In genomic region chr5:75869535-75869934, GRCm38 (mm10) we compare ENCODE assay signal across 27 mouse cellular contexts.
DNase-seq lines count a peak whose midpoint lies in the region; ATAC-seq and TF ChIP-seq lines count a peak whose summit lies in the region.
"Had no signal": no experiment of that assay in that cellular context is flagged by ENCODE, and none has a peak within 500 bp of the region (broad histone marks: within the 10 kb centered on the region; RNA-seq: fewer than 3 reads in every experiment).

No protein-coding gene starts in this region.

- peaks cover 12% of the 10 kb centered on the region; the same call in 1 of the 2 replicates for H3K9me3 ChIP-seq in forebrain, embryonic 10.5 days
- H3K9me3 ChIP-seq in forebrain, embryonic 16.5 days (ENCODE audit: control insufficient read depth, low read length): no peaks in the 10 kb centered on the region
- no peaks in the 10 kb centered on the region for H3K9me3 ChIP-seq in hindbrain, postnatal 0 days (ENCODE audit: low read length)
- no peaks in the 10 kb centered on the region for H3K9me3 ChIP-seq in hindbrain, embryonic 11.5 days (ENCODE audit: control insufficient read depth, low read length)
- H3K9me3 ChIP-seq in midbrain, embryonic 12.5 days: peaks cover 8% of the 10 kb centered on the region; the same call in 1 of the 2 replicates
- H3K9me3 ChIP-seq in midbrain, embryonic 15.5 days: no peaks in the 10 kb centered on the region
- H3K9me3 ChIP-seq: embryonic facial prominence, embryonic 12.5 days; embryonic facial prominence, embryonic 15.5 days; G1E; hindbrain, embryonic 13.5 days had no signal

- H3K27me3 ChIP-seq in forebrain, embryonic 10.5 days (ENCODE audit: poor library complexity, severe bottlenecking): no peaks in the 10 kb centered on the region
- H3K27me3 ChIP-seq in forebrain, embryonic 16.5 days (replicated peaks; ENCODE audit: control insufficient read depth, insufficient read depth, low read length): no peaks in the 10 kb centered on the region
- H3K27me3 ChIP-seq in hindbrain, postnatal 0 days (ENCODE audit: insufficient read depth, low read length): no peaks in the 10 kb centered on the region
- H3K27me3 ChIP-seq in hindbrain, embryonic 11.5 days (ENCODE audit: control insufficient read depth, insufficient read depth, low read length): no peaks in the 10 kb centered on the region
- H3K27me3 ChIP-seq in midbrain, embryonic 12.5 days: peaks cover 4% of the 10 kb centered on the region; the same call in 1 of the 2 replicates
- H3K27me3 ChIP-seq in midbrain, embryonic 15.5 days (replicated peaks): no peaks in the 10 kb centered on the region
- H3K27me3 ChIP-seq: CH12.LX; embryonic facial prominence, embryonic 12.5 days; embryonic facial prominence, embryonic 15.5 days; hindbrain, embryonic 13.5 days; Patski had no signal

- TF ChIP-seq CTCF in hindbrain, postnatal 0 days (IDR thresholded peaks at IDR 0.05; ENCODE audit: low read depth): no peak
- TF ChIP-seq CTCF in left cerebral cortex, adult 2 months (IDR thresholded peaks at IDR 0.05): no peak

- DNase-seq in forebrain, embryonic 10.5 days (ENCODE audit: extremely low spot score, low spot score): no peak
- DNase-seq in hindbrain, postnatal 0 days (ENCODE audit: low spot score): peak; percentile 13
- DNase-seq in hindbrain, embryonic 11.5 days (ENCODE audit: low spot score): no peak
- DNase-seq in left cerebral cortex, adult 2 months (ENCODE audit: extremely low spot score in 1 of 2, low spot score in 2 of 2): no peak
- DNase-seq: adrenal gland, adult 2 months; adrenal gland, postnatal 14 days; B cell, adult 2 months; cerebellum, adult 11-12 months; cerebellum, adult 8-10 months; cerebellum, postnatal 10 days; cerebellum, postnatal 36 days; forebrain, postnatal 0 days; gastrocnemius, adult 2 months; gastrocnemius, postnatal 14 days had no signal

- H3K9ac ChIP-seq in forebrain, embryonic 16.5 days (replicated peaks; ENCODE audit: low read depth, low read length): no peak overlapping the region
- no peak overlapping the region for H3K9ac ChIP-seq in hindbrain, postnatal 0 days (replicated peaks; ENCODE audit: low read length)
- no peak overlapping the region for H3K9ac ChIP-seq in hindbrain, embryonic 11.5 days (ENCODE audit: low read depth, low read length)
- no peak overlapping the region for H3K9ac ChIP-seq in midbrain, embryonic 12.5 days (replicated peaks)
- no peak overlapping the region for H3K9ac ChIP-seq in midbrain, embryonic 15.5 days
- H3K9ac ChIP-seq: embryonic facial prominence, embryonic 12.5 days; embryonic facial prominence, embryonic 15.5 days; forebrain, postnatal 0 days; hindbrain, embryonic 13.5 days had no signal

- intact Hi-C loops in left cerebral cortex, adult 2 months (cut with DNase I): no loop called here

- ATAC-seq in forebrain, embryonic 16.5 days: no peak
- ATAC-seq in hindbrain, postnatal 0 days: 0 out of 2 replicates have a peak, but pooled peaks have one; percentile 35
- no peak for ATAC-seq in hindbrain, embryonic 11.5 days (ENCODE audit: low FRiP score)
- 0 out of 2 replicates have a peak, but pooled peaks have one; percentile 44 for ATAC-seq in midbrain, embryonic 12.5 days (ENCODE audit: low FRiP score, low read depth)
- ATAC-seq in midbrain, embryonic 15.5 days (replicated peaks): no peak
- ATAC-seq: forebrain, postnatal 0 days; hindbrain, embryonic 16.5 days; inflammation-experienced regulatory T-cells, adult 6 months; intestine, embryonic 16.5 days; Patski had no signal

- no peak overlapping the region for H3K4me2 ChIP-seq in forebrain, embryonic 16.5 days (ENCODE audit: low read length)
- no peak overlapping the region for H3K4me2 ChIP-seq in hindbrain, postnatal 0 days (ENCODE audit: low read depth, low read length)
- no peak overlapping the region for H3K4me2 ChIP-seq in hindbrain, embryonic 11.5 days (replicated peaks; ENCODE audit: low read depth, low read length)
- H3K4me2 ChIP-seq in midbrain, embryonic 12.5 days (replicated peaks): no peak overlapping the region
- no peak overlapping the region for H3K4me2 ChIP-seq in midbrain, embryonic 15.5 days
- H3K4me2 ChIP-seq: embryonic facial prominence, embryonic 12.5 days; embryonic facial prominence, embryonic 15.5 days; heart, embryonic 11.5 days; hindbrain, embryonic 13.5 days had no signal

- H3K4me1 ChIP-seq in forebrain, embryonic 10.5 days: peaks cover 6% of the 10 kb centered on the region
- H3K4me1 ChIP-seq in forebrain, embryonic 16.5 days (replicated peaks; ENCODE audit: control insufficient read depth, insufficient read depth, low read length): no peaks in the 10 kb centered on the region
- no peaks in the 10 kb centered on the region for H3K4me1 ChIP-seq in hindbrain, postnatal 0 days (ENCODE audit: insufficient read depth, low read length)
- H3K4me1 ChIP-seq in hindbrain, embryonic 11.5 days (replicated peaks; ENCODE audit: control insufficient read depth, insufficient read depth, low read length): no peaks in the 10 kb centered on the region
- H3K4me1 ChIP-seq in midbrain, embryonic 12.5 days: 0 out of 2 replicates have a peak, but pooled peaks cover 2% of the 10 kb centered on the region
- no peaks in the 10 kb centered on the region for H3K4me1 ChIP-seq in midbrain, embryonic 15.5 days
- H3K4me1 ChIP-seq: embryonic facial prominence, embryonic 12.5 days; embryonic facial prominence, embryonic 15.5 days; hindbrain, embryonic 13.5 days had no signal

- no peaks in the 10 kb centered on the region for H3K36me3 ChIP-seq in forebrain, embryonic 10.5 days (replicated peaks)
- no peaks in the 10 kb centered on the region for H3K36me3 ChIP-seq in forebrain, embryonic 16.5 days (ENCODE audit: control insufficient read depth, insufficient read depth)
- H3K36me3 ChIP-seq in hindbrain, postnatal 0 days (ENCODE audit: insufficient read depth, low read length): no peaks in the 10 kb centered on the region
- no peaks in the 10 kb centered on the region for H3K36me3 ChIP-seq in hindbrain, embryonic 11.5 days (ENCODE audit: control insufficient read depth, insufficient read depth, low read length)
- no peaks in the 10 kb centered on the region for H3K36me3 ChIP-seq in midbrain, embryonic 12.5 days
- no peaks in the 10 kb centered on the region for H3K36me3 ChIP-seq in midbrain, embryonic 15.5 days (replicated peaks)
- H3K36me3 ChIP-seq: embryonic facial prominence, embryonic 12.5 days; embryonic facial prominence, embryonic 15.5 days; G1E; hindbrain, embryonic 13.5 days had no signal

- WGBS in forebrain, embryonic 10.5 days: 56% methylated on average over 4 of the region's 4 CpGs
- WGBS in forebrain, embryonic 16.5 days: 19% methylated on average over 4 of the region's 4 CpGs
- WGBS in hindbrain, postnatal 0 days: 20% methylated on average over 4 of the region's 4 CpGs
- 40% methylated on average over 4 of the region's 4 CpGs for WGBS in hindbrain, embryonic 11.5 days
- WGBS in midbrain, embryonic 12.5 days: 20% methylated on average over 4 of the region's 4 CpGs
- WGBS in midbrain, embryonic 15.5 days: 16% methylated on average over 4 of the region's 4 CpGs

- H3K27ac ChIP-seq in forebrain, embryonic 10.5 days: peak overlapping the region; percentile 40; the same call in 1 of the 2 replicates
- no peak overlapping the region for H3K27ac ChIP-seq in forebrain, embryonic 16.5 days (ENCODE audit: low read length)
- no peak overlapping the region for H3K27ac ChIP-seq in hindbrain, postnatal 0 days
- H3K27ac ChIP-seq in hindbrain, embryonic 11.5 days (ENCODE audit: low read depth, low read length): no peak overlapping the region
- peak overlapping the region; percentile 56 for H3K27ac ChIP-seq in midbrain, embryonic 12.5 days (replicated peaks)
- H3K27ac ChIP-seq in midbrain, embryonic 15.5 days: no peak overlapping the region
- no peak overlapping the region for H3K27ac ChIP-seq in left cerebral cortex, adult 2 months
- H3K27ac ChIP-seq: embryonic facial prominence, embryonic 12.5 days; embryonic facial prominence, embryonic 15.5 days; gastrocnemius, adult 2 months; hindbrain, embryonic 13.5 days had no signal

- no peak overlapping the region for H3K4me3 ChIP-seq in forebrain, embryonic 10.5 days
- no peak overlapping the region for H3K4me3 ChIP-seq in forebrain, embryonic 16.5 days (replicated peaks; ENCODE audit: low read length)
- no peak overlapping the region for H3K4me3 ChIP-seq in hindbrain, postnatal 0 days (ENCODE audit: low read length)
- H3K4me3 ChIP-seq in hindbrain, embryonic 11.5 days (ENCODE audit: low read depth, low read length): no peak overlapping the region
- no peak overlapping the region for H3K4me3 ChIP-seq in midbrain, embryonic 12.5 days
- no peak overlapping the region for H3K4me3 ChIP-seq in midbrain, embryonic 15.5 days
- no peak overlapping the region for H3K4me3 ChIP-seq in left cerebral cortex, adult 2 months
- H3K4me3 ChIP-seq: embryonic facial prominence, embryonic 12.5 days; embryonic facial prominence, embryonic 15.5 days; gastrocnemius, adult 2 months; hindbrain, embryonic 13.5 days had no signal

Comparison
In these comparisons a context has a peak if more than half of its experiments do, and no peak if none do; other contexts are left out.
1. H3K27ac ChIP-seq: peak in forebrain, embryonic 10.5 days (single experiment) and midbrain, embryonic 12.5 days (single experiment); none in forebrain, embryonic 16.5 days (single experiment), hindbrain, postnatal 0 days (single experiment), hindbrain, embryonic 11.5 days (single experiment), midbrain, embryonic 15.5 days (single experiment) and left cerebral cortex, adult 2 months (single experiment).
2. ATAC-seq: peak in hindbrain, postnatal 0 days (single experiment) and midbrain, embryonic 12.5 days (single experiment); none in forebrain, embryonic 16.5 days (single experiment), hindbrain, embryonic 11.5 days (single experiment) and midbrain, embryonic 15.5 days (single experiment).